Mouse (Mus musculus) embryonic facial prominence, embryonic 13.5 days (tissue): ENCODE measurements around the gene Csk. TPM values are rescaled to one million over a fixed set of nuclear protein-coding genes. Genes with fewer than 3 reads are reported as not detected.

Experiments
- ATAC-seq: fragments of 200-750 bp; cut with Nextera tagmentation; 2 replicates; pipeline ENCODE4 v1.8.0; 2017; ENCODE audit warnings: low read depth; ENCODE audit not compliant: insufficient number of reproducible peaks, insufficient read depth, low FRiP score, low TSS enrichment
- H3K27ac ChIP-seq: fragments of 300-500 bp; sonication (generic); 2 replicates; pipeline ENCODE4 v1.5.1; 2015; ENCODE audit warnings: moderate library complexity, mild to moderate bottlenecking, inconsistent platforms
- H3K27me3 ChIP-seq: fragments of 300-500 bp; sonication (generic); 2 replicates; pipeline ENCODE4 v1.6.1; 2015; ENCODE audit warnings: mild to moderate bottlenecking, inconsistent platforms
- H3K36me3 ChIP-seq: fragments of 300-500 bp; sonication (generic); 2 replicates; pipeline ENCODE4 v1.6.1; 2015; ENCODE audit warnings: mild to moderate bottlenecking, inconsistent platforms
- H3K4me1 ChIP-seq: fragments of 300-500 bp; sonication (generic); 2 replicates; pipeline ENCODE4 v1.6.1; 2015; ENCODE audit warnings: inconsistent platforms
- H3K4me2 ChIP-seq: fragments of 300-500 bp; sonication (generic); 2 replicates; pipeline ENCODE4 v1.6.1; 2015; ENCODE audit warnings: moderate library complexity, mild to moderate bottlenecking, inconsistent platforms
- H3K4me3 ChIP-seq: fragments of 300-500 bp; sonication (generic); 2 replicates; pipeline ENCODE4 v1.5.1; 2015; ENCODE audit warnings: mild to moderate bottlenecking, inconsistent platforms
- H3K9ac ChIP-seq: fragments of 300-500 bp; sonication (generic); 2 replicates; pipeline ENCODE4 v1.6.1; 2015; ENCODE audit warnings: mild to moderate bottlenecking, inconsistent platforms
- H3K9me3 ChIP-seq: fragments of 300-500 bp; sonication (generic); 2 replicates; pipeline ENCODE4 v1.6.1; 2016; ENCODE audit warnings: inconsistent platforms
- WGBS: fragments of 180-500 bp; shearing (Covaris S2); methylation state at CpG from one replicate; pipeline ENCODE4 v1.1.7; 2015; ENCODE audit warnings: mixed read lengths; 5-methylcytosine and 5-hydroxymethylcytosine counted together
- polyA plus RNA-seq: library from polyadenylated mRNA; unstranded; fragments of >200 nt; fragmentation: Nextera tagmentation; extraction: Ambion mirVana; gene quantifications from 2 replicates; pipeline ENCODE4 v1.2.1, GENCODE M21; 2015

Gene Csk
- polyA plus RNA-seq, result 32.4 and 38.0 TPM in 2 replicates

GRCm38 (mm10) chr9:57653283-57653682, at the start of gene Csk:
Gene Csk, minus strand, starts transcription at chr9:57653631.
- no peaks in the 10 kb centered on the region for H3K9me3 ChIP-seq
- 44% methylated on average over 5 of the region's 5 CpGs for WGBS
- H3K4me2 ChIP-seq, result no peak within 1 kb of the TSS
- H3K27ac ChIP-seq, result no peak within 1 kb of the TSS
- peaks cover 16% of the 10 kb centered on the region for H3K4me1 ChIP-seq
- H3K4me3 ChIP-seq, result no peak within 1 kb of the TSS
- ATAC-seq, result no peak
- no peaks in the 10 kb centered on the region for H3K36me3 ChIP-seq
- peaks cover 25% of the 10 kb centered on the region for H3K27me3 ChIP-seq
- no peak within 1 kb of the TSS for H3K9ac ChIP-seq

- Histone ChIP-seq H3K9me3 (no peaks in the 10 kb centered on the region), H3K4me2 (no peak overlapping the region), H3K36me3 (no peaks in the 10 kb centered on the region), H3K4me1 (peaks cover 14% of the 10 kb centered on the region), H3K9ac (no peak overlapping the region), H3K4me3 (no peak overlapping the region), H3K27me3 (peaks cover 48% of the 10 kb centered on the region), H3K27ac (no peak overlapping the region)
- no peak for ATAC-seq
- 61% methylated on average over 1 of the region's 1 CpGs for WGBS
These were observed 45.2 kb upstream of the Csk start for GRCm38 (mm10) chr9:57698466-57699150.

- H3K27me3 ChIP-seq, result peaks cover 49% of the 10 kb centered on the region
- no peak overlapping the region for H3K4me3 ChIP-seq
- H3K9me3 ChIP-seq, result no peaks in the 10 kb centered on the region
- H3K36me3 ChIP-seq, result no peaks in the 10 kb centered on the region
- WGBS, result 9% methylated on average over 4 of the region's 4 CpGs
- no peak for ATAC-seq
- H3K27ac ChIP-seq, result no peak overlapping the region
- peaks cover 14% of the 10 kb centered on the region for H3K4me1 ChIP-seq
- H3K9ac ChIP-seq, result no peak overlapping the region
- no peak overlapping the region for H3K4me2 ChIP-seq
These were observed 43.9 kb upstream of the Csk start for GRCm38 (mm10) chr9:57697380-57697779.

DNA sequence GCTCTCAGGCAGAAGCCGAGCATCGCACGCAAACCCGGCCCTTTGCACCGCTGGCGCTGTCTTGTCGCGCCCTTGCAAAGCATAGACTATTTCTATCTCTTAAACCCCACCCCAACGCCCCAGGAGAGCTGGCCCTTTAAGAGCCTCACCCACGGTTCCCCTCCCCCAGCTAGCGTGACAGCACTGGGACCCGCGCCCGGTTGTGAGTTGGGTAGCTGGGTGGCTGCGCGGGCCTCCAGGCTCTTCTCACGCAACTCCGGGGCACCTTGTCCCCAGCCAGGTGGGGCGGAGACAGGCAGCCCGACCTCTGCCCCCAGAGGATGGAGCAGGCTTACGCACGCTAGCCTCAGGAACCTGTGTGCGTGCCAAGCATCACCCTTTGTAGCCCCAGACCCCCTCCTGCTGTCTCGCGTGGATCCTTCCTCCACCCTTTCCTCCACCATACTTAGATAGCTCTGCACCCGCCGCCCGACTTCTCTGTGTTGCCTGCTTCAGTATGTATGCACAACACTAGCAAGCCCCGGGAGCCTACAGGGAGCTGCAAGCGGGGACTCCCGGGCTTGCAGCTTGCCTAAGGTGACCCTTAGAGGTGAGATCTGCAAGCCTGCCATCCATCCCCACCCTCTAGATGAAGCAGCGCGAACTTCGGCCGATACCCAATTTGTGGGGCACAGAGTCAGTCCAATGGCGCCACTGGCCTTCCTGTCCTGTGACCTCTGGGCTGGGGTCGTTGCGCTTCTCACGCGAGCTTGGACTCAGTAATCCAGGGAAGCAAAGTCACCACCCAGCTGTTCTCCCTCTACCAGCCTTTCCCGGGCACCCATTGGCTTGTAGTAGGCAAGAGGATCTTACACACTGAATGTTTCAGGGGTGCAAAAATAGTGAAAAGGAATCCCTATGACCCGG, 43.2 kb upstream of the Csk start:
- Histone ChIP-seq H3K36me3 (no peaks in the 10 kb centered on the region), H3K27ac (no peak overlapping the region), H3K9me3 (no peaks in the 10 kb centered on the region), H3K4me1 (peaks cover 14% of the 10 kb centered on the region), H3K4me3 (peak overlapping the region; percentile 48), H3K4me2 (peak overlapping the region; percentile 89), H3K27me3 (peaks cover 49% of the 10 kb centered on the region), H3K9ac (peak overlapping the region; percentile 60)
- ATAC-seq, result no peak
- 1% methylated on average over 42 of the region's 42 CpGs for WGBS

GRCm38 (mm10) chr9:57694108-57694507, 40.7 kb upstream of the Csk start:
- Histone ChIP-seq H3K27ac (no peak overlapping the region), H3K27me3 (peaks cover 49% of the 10 kb centered on the region), H3K4me1 (peaks cover 14% of the 10 kb centered on the region), H3K9ac (no peak overlapping the region), H3K4me3 (no peak overlapping the region), H3K9me3 (no peaks in the 10 kb centered on the region), H3K36me3 (no peaks in the 10 kb centered on the region), H3K4me2 (no peak overlapping the region)
- WGBS, result 79% methylated on average over 2 of the region's 2 CpGs
- ATAC-seq, result no peak

DNA sequence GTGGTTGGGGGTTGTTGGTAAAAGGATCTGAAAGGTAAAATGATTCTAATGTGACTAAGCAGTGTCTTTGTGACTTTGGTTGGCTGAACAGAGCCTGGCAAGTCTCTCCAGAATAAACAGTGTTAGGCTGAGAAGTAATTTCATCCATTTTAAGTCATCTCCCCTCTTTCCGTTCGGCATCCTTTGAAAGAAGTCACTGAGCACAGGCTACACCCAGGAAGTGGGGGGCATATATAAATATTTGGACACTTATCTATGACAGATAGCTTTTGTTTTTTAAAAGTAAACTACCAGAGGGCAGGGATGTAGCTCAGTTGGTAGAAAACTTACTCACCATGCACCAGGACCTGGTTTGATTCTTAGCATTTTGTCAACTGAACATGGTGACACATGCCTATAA, 35.2 kb upstream of the Csk start:
- Histone ChIP-seq H3K9ac (no peak overlapping the region), H3K4me2 (no peak overlapping the region), H3K4me1 (no peaks in the 10 kb centered on the region), H3K27ac (no peak overlapping the region), H3K4me3 (no peak overlapping the region), H3K27me3 (peaks cover 1% of the 10 kb centered on the region; the same call in 1 of the 2 replicates), H3K9me3 (no peaks in the 10 kb centered on the region), H3K36me3 (no peaks in the 10 kb centered on the region)
- 84% methylated on average over 2 of the region's 2 CpGs for WGBS
- ATAC-seq, result no peak

- Histone ChIP-seq H3K27ac (no peak overlapping the region), H3K36me3 (no peaks in the 10 kb centered on the region), H3K4me3 (no peak overlapping the region), H3K9me3 (no peaks in the 10 kb centered on the region), H3K27me3 (no peaks in the 10 kb centered on the region), H3K4me1 (no peaks in the 10 kb centered on the region), H3K9ac (no peak overlapping the region), H3K4me2 (no peak overlapping the region)
- ATAC-seq, result no peak
- WGBS, result 49% methylated on average over 2 of the region's 2 CpGs
These were observed 34.7 kb upstream of the Csk start for GRCm38 (mm10) chr9:57688158-57688557.

DNA sequence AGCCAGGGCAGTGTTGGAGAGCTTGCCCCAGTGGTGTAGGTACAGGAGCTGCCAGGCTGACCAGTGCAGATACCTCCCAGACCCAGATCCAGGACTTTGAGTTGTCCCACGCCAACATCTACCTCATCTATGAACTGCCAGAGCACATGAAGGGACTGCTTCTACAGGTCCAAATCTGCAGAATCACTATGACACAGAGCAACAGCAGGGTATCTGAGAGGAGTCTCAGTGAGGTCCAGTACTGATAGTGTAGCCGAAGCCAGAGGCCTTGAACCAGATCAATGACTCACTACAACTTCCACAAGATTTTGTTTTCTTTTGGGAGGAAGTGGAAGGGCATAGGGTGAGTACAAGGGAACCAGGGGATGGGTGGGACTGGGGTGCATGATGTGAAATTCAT, 34.3 kb upstream of the Csk start, which contains the start of gene Cyp1a1:
TSS of gene Cyp1a1 (plus strand) at position 178 of the 400 bp plus-strand sequence.
- Histone ChIP-seq H3K27me3 (no peaks in the 10 kb centered on the region), H3K9me3 (no peaks in the 10 kb centered on the region), H3K4me2 (no peak within 1 kb of the TSS), H3K4me3 (no peak within 1 kb of the TSS), H3K27ac (no peak within 1 kb of the TSS), H3K36me3 (no peaks in the 10 kb centered on the region), H3K4me1 (no peaks in the 10 kb centered on the region), H3K9ac (no peak within 1 kb of the TSS)
- 90% methylated on average over 2 of the region's 2 CpGs for WGBS
- ATAC-seq, result no peak

DNA sequence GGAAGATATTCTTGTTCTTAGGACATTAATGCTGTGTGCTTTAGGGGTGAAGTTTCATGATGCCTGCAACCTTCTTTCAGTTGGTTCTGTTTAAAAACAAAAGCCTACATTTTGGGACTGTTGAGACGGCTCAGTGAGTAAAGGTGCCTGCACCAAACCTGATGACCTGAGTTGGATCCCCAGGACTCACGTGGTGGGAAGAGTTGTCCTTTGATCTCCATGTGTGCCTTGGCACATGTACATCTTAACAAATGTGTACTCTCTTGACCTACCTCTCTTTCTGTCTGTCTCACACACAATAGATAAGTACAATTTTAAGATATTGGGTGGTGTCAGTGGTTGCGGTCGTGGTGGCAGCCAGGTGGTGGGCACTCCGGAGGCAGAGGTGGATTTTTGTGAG, 32.6 kb upstream of the Csk start:
- H3K9me3 ChIP-seq, result no peaks in the 10 kb centered on the region
- no peaks in the 10 kb centered on the region for H3K36me3 ChIP-seq
- no peak for ATAC-seq
- no peak overlapping the region for H3K4me2 ChIP-seq
- no peak overlapping the region for H3K9ac ChIP-seq
- H3K27ac ChIP-seq, result no peak overlapping the region
- H3K4me1 ChIP-seq, result no peaks in the 10 kb centered on the region
- WGBS, result 85% methylated on average over 5 of the region's 5 CpGs
- H3K27me3 ChIP-seq, result no peaks in the 10 kb centered on the region
- H3K4me3 ChIP-seq, result no peak overlapping the region

DNA sequence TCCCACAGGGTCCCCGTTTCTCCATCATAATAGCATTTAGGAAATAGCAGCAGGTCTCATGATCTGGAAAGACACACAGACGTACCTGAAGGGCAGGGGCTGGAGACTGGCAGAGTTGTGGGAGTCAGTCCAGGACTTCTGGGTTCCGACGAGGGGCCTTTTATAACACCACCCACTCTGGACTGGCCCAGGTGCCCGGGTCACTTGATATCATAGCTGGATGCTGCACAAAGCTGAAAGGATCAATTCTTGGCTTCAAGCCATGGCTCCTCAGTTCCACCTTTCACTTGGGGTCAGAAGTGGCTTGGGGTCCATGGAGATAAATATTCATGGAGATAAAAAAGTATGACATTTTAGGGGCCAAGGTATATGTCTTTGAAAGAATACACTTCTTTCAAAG, 30.1 kb upstream of the Csk start, which contains the start of gene Cyp1a2:
TSS of gene Cyp1a2 (minus strand) at position 184 of the 400 bp plus-strand sequence.
- Histone ChIP-seq H3K4me2 (no peak within 1 kb of the TSS), H3K27ac (no peak within 1 kb of the TSS), H3K4me1 (no peaks in the 10 kb centered on the region), H3K36me3 (no peaks in the 10 kb centered on the region), H3K27me3 (no peaks in the 10 kb centered on the region), H3K9ac (no peak within 1 kb of the TSS), H3K4me3 (no peak within 1 kb of the TSS), H3K9me3 (no peaks in the 10 kb centered on the region)
- WGBS, result 71% methylated on average over 5 of the region's 5 CpGs
- no peak for ATAC-seq

- Histone ChIP-seq H3K9me3 (no peaks in the 10 kb centered on the region), H3K4me1 (no peaks in the 10 kb centered on the region), H3K27me3 (no peaks in the 10 kb centered on the region), H3K9ac (no peak overlapping the region), H3K4me3 (no peak overlapping the region), H3K36me3 (no peaks in the 10 kb centered on the region), H3K27ac (no peak overlapping the region), H3K4me2 (no peak overlapping the region)
- no peak for ATAC-seq
- 79% methylated on average over 10 of the region's 10 CpGs for WGBS
These were observed 28.0 kb upstream of the Csk start for GRCm38 (mm10) chr9:57681411-57681810.

DNA sequence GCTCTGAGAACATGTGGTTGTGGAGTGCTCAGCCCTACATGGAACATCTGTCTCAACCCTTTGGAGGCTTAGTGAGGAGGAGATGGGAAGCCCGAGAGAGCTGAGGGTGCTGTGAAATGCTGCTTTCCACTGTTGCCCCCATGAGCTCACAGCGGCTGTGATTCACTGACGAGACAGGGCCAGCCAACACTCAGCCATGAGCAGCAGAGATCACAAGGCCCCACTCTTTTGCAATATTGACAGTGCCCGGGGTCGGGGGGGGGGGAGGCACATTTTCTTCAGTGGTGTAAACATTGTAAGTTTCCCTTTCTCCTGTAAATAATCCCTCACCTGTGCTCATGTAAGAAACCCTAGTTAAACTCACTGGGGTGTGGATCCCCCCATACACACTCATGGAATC, 18.1 kb upstream of the Csk start:
- H3K9ac ChIP-seq, result no peak overlapping the region
- no peaks in the 10 kb centered on the region for H3K36me3 ChIP-seq
- no peaks in the 10 kb centered on the region for H3K9me3 ChIP-seq
- no peak for ATAC-seq
- no peak overlapping the region for H3K4me3 ChIP-seq
- no peaks in the 10 kb centered on the region for H3K4me1 ChIP-seq
- 85% methylated on average over 5 of the region's 5 CpGs for WGBS
- no peak overlapping the region for H3K4me2 ChIP-seq
- no peak overlapping the region for H3K27ac ChIP-seq
- no peaks in the 10 kb centered on the region for H3K27me3 ChIP-seq
